Mouse (Mus musculus): ENCODE measurements at regions not wholly inside any gene's neighbourhood (a gene's known extent, or its start where the extent isn't known, plus 50 kb on each side); places are given as distances from the start of the nearest gene placed in this dataset.

GRCm38 (mm10) chr10:98798634-98799415 is 115.4 kb upstream of the Atp2b1 start:
- WGBS = 87% methylated on average over 6 of the region's 6 CpGs
- no peak overlapping the region for H3K4me2 ChIP-seq (ENCODE audit: low read depth)
- no peaks in the 10 kb centered on the region for H3K9me3 ChIP-seq (ENCODE audit: control insufficient read depth, low read length)
- H3K4me3 ChIP-seq (ENCODE audit: low read depth, low read length) = no peak overlapping the region
- no peaks in the 10 kb centered on the region for H3K36me3 ChIP-seq (ENCODE audit: control insufficient read depth, insufficient read depth, low read length)
- no peak overlapping the region for H3K27ac ChIP-seq (ENCODE audit: low read depth, low read length)
- no peaks in the 10 kb centered on the region for H3K27me3 ChIP-seq (ENCODE audit: control insufficient read depth, insufficient read depth, low read length)
- H3K9ac ChIP-seq (ENCODE audit: low read length) = no peak overlapping the region
- ATAC-seq (ENCODE audit: insufficient read depth, low FRiP score, low TSS enrichment) = no peak
- no peaks in the 10 kb centered on the region for H3K4me1 ChIP-seq (ENCODE audit: control insufficient read depth, insufficient read depth, low read length)
- no peak for DNase-seq (ENCODE audit: low spot score)

DNA sequence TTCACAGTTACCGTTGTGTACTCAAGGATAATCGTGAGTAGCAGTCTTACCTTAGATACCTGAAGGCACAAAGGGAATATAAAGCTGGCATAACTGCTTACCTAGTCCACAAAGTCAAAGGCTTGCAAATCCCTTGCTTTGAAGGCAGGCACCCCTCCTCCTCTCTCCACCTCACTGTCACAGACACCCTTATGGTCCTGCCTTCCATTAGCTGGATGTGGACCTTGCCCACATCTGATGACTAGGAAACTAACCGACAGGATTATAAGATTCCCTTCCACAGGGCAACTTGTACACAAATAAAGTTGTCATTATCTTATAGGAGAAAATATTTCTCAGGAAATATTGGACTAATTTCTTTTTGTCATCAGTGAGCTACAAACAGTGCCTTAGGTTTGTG is 114.4 kb upstream of the Atp2b1 start:
- Histone ChIP-seq H3K4me3 (ENCODE audit: low read depth, low read length) (no peak overlapping the region), H3K27me3 (ENCODE audit: control insufficient read depth, insufficient read depth, low read length) (no peaks in the 10 kb centered on the region), H3K27ac (ENCODE audit: low read depth, low read length) (no peak overlapping the region), H3K9ac (ENCODE audit: low read length) (no peak overlapping the region), H3K4me2 (ENCODE audit: low read depth) (no peak overlapping the region), H3K9me3 (ENCODE audit: control insufficient read depth, low read length) (no peaks in the 10 kb centered on the region), H3K4me1 (ENCODE audit: control insufficient read depth, insufficient read depth, low read length) (no peaks in the 10 kb centered on the region), H3K36me3 (ENCODE audit: control insufficient read depth, insufficient read depth, low read length) (no peaks in the 10 kb centered on the region)
- DNase-seq (ENCODE audit: low spot score) = no peak
- WGBS = 90% methylated on average over 3 of the region's 3 CpGs
- ATAC-seq (ENCODE audit: insufficient read depth, low FRiP score, low TSS enrichment) = no peak

GRCm38 (mm10) chr10:98800949-98801348 is 113.3 kb upstream of the Atp2b1 start:
- WGBS = 24% methylated on average over 8 of the region's 8 CpGs
- Histone ChIP-seq H3K9ac (ENCODE audit: low read length) (no peak overlapping the region), H3K36me3 (ENCODE audit: control insufficient read depth, insufficient read depth, low read length) (no peaks in the 10 kb centered on the region), H3K4me2 (ENCODE audit: low read depth) (no peak overlapping the region), H3K27ac (ENCODE audit: low read depth, low read length) (no peak overlapping the region), H3K9me3 (ENCODE audit: control insufficient read depth, low read length) (no peaks in the 10 kb centered on the region), H3K4me1 (ENCODE audit: control insufficient read depth, insufficient read depth, low read length) (no peaks in the 10 kb centered on the region), H3K4me3 (ENCODE audit: low read depth, low read length) (no peak overlapping the region), H3K27me3 (ENCODE audit: control insufficient read depth, insufficient read depth, low read length) (no peaks in the 10 kb centered on the region)
- ATAC-seq (ENCODE audit: insufficient read depth, low FRiP score, low TSS enrichment) = peak; percentile 72
- no peak for DNase-seq (ENCODE audit: low spot score)

DNA sequence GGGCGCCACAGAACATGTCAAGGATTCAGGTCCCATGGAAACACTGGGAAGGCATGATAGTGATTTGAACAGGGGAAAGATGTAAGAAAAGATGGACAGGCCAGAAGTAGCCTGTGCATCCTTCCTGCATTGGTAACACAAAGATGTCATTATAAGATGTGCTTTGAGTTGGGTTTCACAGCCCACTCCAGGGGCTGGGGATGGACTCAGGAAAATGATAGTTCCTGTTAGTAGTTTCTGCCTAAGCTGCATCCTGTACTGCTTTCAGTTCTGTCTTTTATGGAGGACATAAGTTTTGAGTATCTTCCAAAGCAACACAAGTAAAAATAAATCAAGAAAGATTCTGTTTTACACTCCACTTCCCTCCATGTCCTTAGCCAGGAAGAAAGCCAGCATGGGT is 109.2 kb upstream of the Atp2b1 start:
- 97% methylated on average over 1 of the region's 1 CpGs for WGBS
- no peak for ATAC-seq (ENCODE audit: insufficient read depth, low FRiP score, low TSS enrichment)
- H3K27ac ChIP-seq (ENCODE audit: low read depth, low read length) = no peak overlapping the region

GRCm38 (mm10) chr10:98806798-98807535 is 107.2 kb upstream of the Atp2b1 start:
- peak; percentile 25 for DNase-seq (ENCODE audit: low spot score)
- no peaks in the 10 kb centered on the region for H3K36me3 ChIP-seq (ENCODE audit: control insufficient read depth, insufficient read depth, low read length)
- WGBS = 74% methylated on average over 19 of the region's 19 CpGs
- H3K4me1 ChIP-seq (ENCODE audit: control insufficient read depth, insufficient read depth, low read length) = no peaks in the 10 kb centered on the region
- H3K4me3 ChIP-seq (ENCODE audit: low read depth, low read length) = no peak overlapping the region
- H3K27ac ChIP-seq (ENCODE audit: low read depth, low read length) = no peak overlapping the region
- no peak overlapping the region for H3K4me2 ChIP-seq (ENCODE audit: low read depth)
- H3K27me3 ChIP-seq (ENCODE audit: control insufficient read depth, insufficient read depth, low read length) = no peaks in the 10 kb centered on the region
- no peak overlapping the region for H3K9ac ChIP-seq (ENCODE audit: low read length)
- H3K9me3 ChIP-seq (ENCODE audit: control insufficient read depth, low read length) = no peaks in the 10 kb centered on the region
- no peak for ATAC-seq (ENCODE audit: insufficient read depth, low FRiP score, low TSS enrichment)

More for the DNA sequence above, 109.2 kb upstream of the Atp2b1 start:
- Histone ChIP-seq H3K27me3 (ENCODE audit: control insufficient read depth, insufficient read depth, low read length) (no peaks in the 10 kb centered on the region), H3K4me3 (ENCODE audit: low read depth, low read length) (no peak overlapping the region), H3K4me2 (ENCODE audit: low read depth) (no peak overlapping the region), H3K4me1 (ENCODE audit: control insufficient read depth, insufficient read depth, low read length) (no peaks in the 10 kb centered on the region), H3K9me3 (ENCODE audit: control insufficient read depth, low read length) (no peaks in the 10 kb centered on the region), H3K36me3 (ENCODE audit: control insufficient read depth, insufficient read depth, low read length) (no peaks in the 10 kb centered on the region), H3K9ac (ENCODE audit: low read length) (no peak overlapping the region)
- DNase-seq (ENCODE audit: low spot score) = no peak

GRCm38 (mm10) chr10:98808644-98809043 is 105.6 kb upstream of the Atp2b1 start:
- ATAC-seq (ENCODE audit: insufficient read depth, low FRiP score, low TSS enrichment) (no peak), DNase-seq (ENCODE audit: low spot score) (no peak)
- no peaks in the 10 kb centered on the region for H3K27me3 ChIP-seq (ENCODE audit: control insufficient read depth, insufficient read depth, low read length)
- H3K4me2 ChIP-seq (ENCODE audit: low read depth) = no peak overlapping the region
- no peaks in the 10 kb centered on the region for H3K9me3 ChIP-seq (ENCODE audit: control insufficient read depth, low read length)
- H3K4me1 ChIP-seq (ENCODE audit: control insufficient read depth, insufficient read depth, low read length) = no peaks in the 10 kb centered on the region
- WGBS = 30% methylated on average over 4 of the region's 4 CpGs
- H3K4me3 ChIP-seq (ENCODE audit: low read depth, low read length) = no peak overlapping the region
- H3K27ac ChIP-seq (ENCODE audit: low read depth, low read length) = no peak overlapping the region
- no peaks in the 10 kb centered on the region for H3K36me3 ChIP-seq (ENCODE audit: control insufficient read depth, insufficient read depth, low read length)
- no peak overlapping the region for H3K9ac ChIP-seq (ENCODE audit: low read length)

DNA sequence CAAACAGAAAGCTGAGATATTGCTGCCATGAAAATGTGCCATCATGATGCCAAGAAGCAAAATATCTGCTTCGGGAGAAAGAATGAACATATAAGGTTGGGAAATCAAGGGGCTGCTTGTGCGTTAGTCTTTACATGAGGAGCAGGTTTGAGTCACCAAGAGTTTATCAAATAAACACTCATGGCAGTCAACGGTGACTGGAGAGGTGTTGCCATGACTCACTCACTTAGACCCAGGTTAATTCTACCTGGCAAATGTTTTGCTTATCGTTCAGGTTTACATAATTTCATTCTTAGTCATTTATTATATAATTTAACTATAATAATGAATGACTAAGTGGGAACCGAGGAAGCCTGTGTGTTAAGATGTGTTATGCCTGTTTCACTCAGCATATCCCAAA is 85.2 kb upstream of the Atp2b1 start:
- Histone ChIP-seq H3K9ac (ENCODE audit: low read length) (no peak overlapping the region), H3K27ac (ENCODE audit: low read depth, low read length) (no peak overlapping the region), H3K4me2 (ENCODE audit: low read depth) (no peak overlapping the region), H3K4me3 (ENCODE audit: low read depth, low read length) (no peak overlapping the region), H3K4me1 (ENCODE audit: control insufficient read depth, insufficient read depth, low read length) (no peaks in the 10 kb centered on the region), H3K9me3 (ENCODE audit: control insufficient read depth, low read length) (no peaks in the 10 kb centered on the region), H3K36me3 (ENCODE audit: control insufficient read depth, insufficient read depth, low read length) (no peaks in the 10 kb centered on the region), H3K27me3 (ENCODE audit: control insufficient read depth, insufficient read depth, low read length) (no peaks in the 10 kb centered on the region)
- ATAC-seq (ENCODE audit: insufficient read depth, low FRiP score, low TSS enrichment) (no peak), DNase-seq (ENCODE audit: low spot score) (no peak)
- WGBS = 92% methylated on average over 5 of the region's 5 CpGs

- Histone ChIP-seq H3K4me2 (ENCODE audit: low read depth) (no peak overlapping the region), H3K27me3 (ENCODE audit: control insufficient read depth, insufficient read depth, low read length) (no peaks in the 10 kb centered on the region), H3K4me3 (ENCODE audit: low read depth, low read length) (no peak overlapping the region), H3K4me1 (ENCODE audit: control insufficient read depth, insufficient read depth, low read length) (no peaks in the 10 kb centered on the region), H3K36me3 (ENCODE audit: control insufficient read depth, insufficient read depth, low read length) (no peaks in the 10 kb centered on the region), H3K9me3 (ENCODE audit: control insufficient read depth, low read length) (no peaks in the 10 kb centered on the region), H3K9ac (ENCODE audit: low read length) (no peak overlapping the region), H3K27ac (ENCODE audit: low read depth, low read length) (no peak overlapping the region)
- DNase-seq (ENCODE audit: low spot score) = no peak
- ATAC-seq (ENCODE audit: insufficient read depth, low FRiP score, low TSS enrichment) = no peak
- 45% methylated on average over 7 of the region's 7 CpGs for WGBS
Observed at GRCm38 (mm10) chr10:98831488-98831887, 82.7 kb upstream of the Atp2b1 start.

All from neural tube, embryonic 11.5 days (tissue).